Comparison of ENCODE assay signal across 10 mouse cellular contexts in genomic region chr9:32592583-32592890, GRCm38 (mm10). TPM values are rescaled to one million over a fixed set of nuclear protein-coding genes. Genes with fewer than 3 reads are reported as not detected.
A peak's percentile ranks its signal among the peaks of the same experiment; 100 is the strongest.
DNase-seq lines count a peak whose midpoint lies in the region; ATAC-seq and TF ChIP-seq lines count a peak whose summit lies in the region.
"Had no signal": no experiment of that assay in that cellular context is flagged by ENCODE, and none has a peak within 500 bp of the region (broad histone marks: within the 10 kb centered on the region; RNA-seq: fewer than 3 reads in every experiment).

No protein-coding gene starts in this region.

- 0 out of 2 replicates have a peak, but pooled peaks cover 4% of the 10 kb centered on the region for H3K27me3 ChIP-seq in stomach, embryonic 16.5 days (ENCODE audit: control insufficient read depth, insufficient read depth, low read length)
- no peaks in the 10 kb centered on the region for H3K27me3 ChIP-seq in stomach, postnatal 0 days (ENCODE audit: control insufficient read depth, insufficient read depth, low read length)

- peak overlapping the region; percentile 64 for H3K27ac ChIP-seq in gastrocnemius, adult 2 months
- peak overlapping the region; percentile 59 for H3K27ac ChIP-seq in layer of hippocampus, adult 2 months
- no peak overlapping the region for H3K27ac ChIP-seq in stomach, embryonic 16.5 days (ENCODE audit: low read length)
- H3K27ac ChIP-seq in stomach, postnatal 0 days (replicated peaks) = no peak overlapping the region
- H3K27ac ChIP-seq: forebrain, embryonic 12.5 days; limb, embryonic 13.5 days had no signal

- H3K36me3 ChIP-seq in stomach, embryonic 16.5 days (ENCODE audit: control insufficient read depth, insufficient read depth, low read length) = no peaks in the 10 kb centered on the region
- H3K36me3 ChIP-seq in stomach, postnatal 0 days (ENCODE audit: control insufficient read depth, insufficient read depth, low read length) = no peaks in the 10 kb centered on the region
- H3K36me3 ChIP-seq: forebrain, embryonic 12.5 days; limb, embryonic 13.5 days had no signal

- H3K9me3 ChIP-seq in stomach, embryonic 16.5 days (replicated peaks; ENCODE audit: control insufficient read depth, low read length) = no peaks in the 10 kb centered on the region
- no peaks in the 10 kb centered on the region for H3K9me3 ChIP-seq in stomach, postnatal 0 days (ENCODE audit: control insufficient read depth, low read length)
- H3K9me3 ChIP-seq: forebrain, embryonic 12.5 days; limb, embryonic 13.5 days had no signal

- TF ChIP-seq CTCF in gastrocnemius, adult 2 months (IDR thresholded peaks at IDR 0.05) = no peak
- TF ChIP-seq CTCF in layer of hippocampus, adult 2 months (conservative IDR thresholded peaks at IDR 0.05) = no peak
- TF ChIP-seq CTCF in stomach, postnatal 0 days (IDR thresholded peaks at IDR 0.05; ENCODE audit: low read depth) = no peak

- TF ChIP-seq EP300 in stomach, postnatal 0 days (optimal IDR thresholded peaks at IDR 0.05) = no peak

- peak overlapping the region; percentile 26 for H3K9ac ChIP-seq in stomach, embryonic 16.5 days (ENCODE audit: low read length)
- no peak overlapping the region for H3K9ac ChIP-seq in stomach, postnatal 0 days (ENCODE audit: low read length)
- H3K9ac ChIP-seq: forebrain, embryonic 12.5 days; limb, embryonic 13.5 days had no signal

- intact Hi-C loops in gastrocnemius, adult 2 months (cut with DNase I) = loop anchor here (5.0 to 10.0 kb wide), 3 partner anchors 80 to 242 kb away; no protein-coding TSS in a partner anchor

- DNase-seq in gastrocnemius, adult 2 months = no peak
- DNase-seq in gastrocnemius, postnatal 10 days = no peak
- no peak for DNase-seq in layer of hippocampus, adult 2 months (ENCODE audit: low spot score in 2 of 2)
- no peak for DNase-seq in layer of hippocampus, postnatal 25 days (ENCODE audit: extremely low spot score in 1 of 2, low spot score in 1 of 2)
- DNase-seq in stomach, postnatal 0 days (ENCODE audit: low spot score) = no peak
- DNase-seq in retina, embryonic 14.5 days (ENCODE audit: low spot score) = peak; percentile 59
- no peak for DNase-seq in MN1 (ENCODE audit: low spot score)

- no peak overlapping the region for H3K4me3 ChIP-seq in gastrocnemius, adult 2 months
- H3K4me3 ChIP-seq in layer of hippocampus, adult 2 months = no peak overlapping the region
- H3K4me3 ChIP-seq in stomach, embryonic 16.5 days (replicated peaks; ENCODE audit: low read length) = no peak overlapping the region
- no peak overlapping the region for H3K4me3 ChIP-seq in stomach, postnatal 0 days (ENCODE audit: low read depth, low read length)
- H3K4me3 ChIP-seq: forebrain, embryonic 12.5 days; limb, embryonic 13.5 days had no signal

- no peak for ATAC-seq in stomach, embryonic 16.5 days (ENCODE audit: insufficient read depth, low FRiP score)
- no peak for ATAC-seq in stomach, postnatal 0 days (ENCODE audit: low FRiP score, low TSS enrichment)

- 0 out of 2 replicates have a peak, but pooled peaks cover 4% of the 10 kb centered on the region for H3K4me1 ChIP-seq in stomach, embryonic 16.5 days (ENCODE audit: control insufficient read depth, insufficient read depth, low read length)
- no peaks in the 10 kb centered on the region for H3K4me1 ChIP-seq in stomach, postnatal 0 days (replicated peaks; ENCODE audit: control insufficient read depth, insufficient read depth)

- no peak overlapping the region for H3K4me2 ChIP-seq in stomach, embryonic 16.5 days (ENCODE audit: low read depth, low read length)
- H3K4me2 ChIP-seq in stomach, postnatal 0 days (replicated peaks; ENCODE audit: low read depth) = no peak overlapping the region
- H3K4me2 ChIP-seq: forebrain, embryonic 12.5 days had no signal

- 60% methylated on average over 2 of the region's 2 CpGs for WGBS in stomach, embryonic 16.5 days
- 64% methylated on average over 2 of the region's 2 CpGs for WGBS in stomach, postnatal 0 days

RNA-seq across cellular contexts. Expression of gene Ets1, which starts 43.5 kb away (rescaled TPM):
- total RNA-seq in gastrocnemius, adult 2 months (2021) = 10 to 100 TPM; 11.6 to 11.7 TPM
- total RNA-seq in gastrocnemius, postnatal 10 days (2021) = 10 to 100 TPM; 36.6 to 47.7 TPM
- total RNA-seq in layer of hippocampus, adult 2 months (2021) = 10 to 100 TPM in 1 of 2 experiments, 1 to 10 TPM in 1; 9.9 to 12.2 TPM
- 10 to 100 TPM; 10.4 to 12.1 TPM for total RNA-seq in layer of hippocampus, postnatal 25 days (2021)
- polyA plus RNA-seq in stomach, embryonic 16.5 days (2015; fragmentation: Nextera tagmentation; extraction: Ambion mirVana) = 36.0 and 43.7 TPM in 2 replicates
- 8.8 and 9.9 TPM in 2 replicates for polyA plus RNA-seq in stomach, postnatal 0 days (2015; fragmentation: Nextera tagmentation; extraction: Ambion mirVana)

RNA-seq across cellular contexts. Expression of gene Fli1, which starts 49.9 kb away (rescaled TPM):
- total RNA-seq in gastrocnemius, adult 2 months (2021) = 1 to 10 TPM; 7.9 to 8.5 TPM
- total RNA-seq in gastrocnemius, postnatal 10 days (2021) = 10 to 100 TPM; 17.2 to 19.9 TPM
- total RNA-seq in layer of hippocampus, adult 2 months (2021) = 1 to 10 TPM; 4.0 to 4.3 TPM
- 1 to 10 TPM; 4.6 to 5.3 TPM for total RNA-seq in layer of hippocampus, postnatal 25 days (2021)
- polyA plus RNA-seq in stomach, embryonic 16.5 days (2015; fragmentation: Nextera tagmentation; extraction: Ambion mirVana) = 9.9 and 12.8 TPM in 2 replicates
- 4.6 and 4.9 TPM in 2 replicates for polyA plus RNA-seq in stomach, postnatal 0 days (2015; fragmentation: Nextera tagmentation; extraction: Ambion mirVana)

Comparison
In these comparisons a context has a peak if more than half of its experiments do, and no peak if none do; other contexts are left out.
1. H3K27ac ChIP-seq: peak in gastrocnemius, adult 2 months (single experiment) and layer of hippocampus, adult 2 months (single experiment); none in stomach, embryonic 16.5 days (single experiment) and stomach, postnatal 0 days (single experiment).